Mouse (Mus musculus) ES-E14 (cell line): ENCODE data around the gene Cops3. TPM values are rescaled to one million over a fixed set of nuclear protein-coding genes. Genes with fewer than 3 reads are reported as not detected.
A peak's percentile ranks its signal among the peaks of the same experiment; 100 is the strongest.

Experiments
- DNase-seq: peaks from one replicate; pipeline ENCODE4 v3.0.0-alpha.2; 2013; ENCODE audit warnings: low read depth, low spot score
- H3K27ac ChIP-seq: 2 replicates; pipeline ENCODE4 v1.5.1; 2012; ENCODE audit warnings: low read depth, mild to moderate bottlenecking, low read length, moderate library complexity, mixed read lengths; ENCODE audit not compliant: poor library complexity, insufficient read depth, severe bottlenecking
- H3K36me3 ChIP-seq: 2 replicates; pipeline ENCODE4 v1.6.1; 2012; ENCODE audit warnings: mild to moderate bottlenecking, low read length, moderate library complexity, mixed read lengths; ENCODE audit not compliant: control insufficient read depth, poor library complexity, insufficient read depth, severe bottlenecking
- H3K4me1 ChIP-seq, 2 experiments: fragments of 150-350 bp in 1 of 2; sonication (generic) in 1 of 2; 2 replicates each; pipeline ENCODE4 v1.6.1; 2012; ENCODE audit warnings: low read length in 2 of 2, mild to moderate bottlenecking in 1 of 2, mixed read lengths in 1 of 2; ENCODE audit not compliant: control insufficient read depth in 2 of 2, insufficient read depth in 2 of 2, poor library complexity in 1 of 2
- H3K4me3 ChIP-seq, 2 experiments: fragments of 150-350 bp in 1 of 2; sonication (generic) in 1 of 2; 2 replicates each; pipeline ENCODE4 v1.5.1; 2012; ENCODE audit warnings: low read length in 2 of 2, low read depth in 1 of 2, mild to moderate bottlenecking in 1 of 2, mixed read lengths in 1 of 2; ENCODE audit not compliant: insufficient read depth in 1 of 2, poor library complexity in 1 of 2, severe bottlenecking in 1 of 2
- H3K9ac ChIP-seq: 2 replicates; pipeline ENCODE4 v1.6.1; 2012; ENCODE audit warnings: low read depth, mild to moderate bottlenecking, low read length, mixed read lengths; ENCODE audit not compliant: poor library complexity, insufficient read depth, severe bottlenecking
- H3K9me3 ChIP-seq: fragments of 150-350 bp; sonication (generic); 2 replicates; pipeline ENCODE4 v1.6.1; 2012; ENCODE audit warnings: low read depth, mild to moderate bottlenecking, low read length; ENCODE audit not compliant: control insufficient read depth, insufficient read depth
- CHD2 ChIP-seq: IDR thresholded peaks from 2 replicates; pipeline ENCODE4 v1.6.1; 2014; ENCODE audit warnings: mild to moderate bottlenecking, low read depth, low read length, inconsistent platforms
- HCFC1 ChIP-seq: IDR thresholded peaks from 2 replicates; pipeline ENCODE4 v1.6.1; 2012; ENCODE audit warnings: low read length, inconsistent platforms, borderline replicate concordance; ENCODE audit not compliant: insufficient read depth
- MAFK ChIP-seq: IDR thresholded peaks from 2 replicates; pipeline ENCODE4 v1.6.1; 2014; ENCODE audit warnings: mild to moderate bottlenecking, low read depth, low read length, inconsistent platforms; ENCODE audit not compliant: insufficient read depth
- ZC3H11A ChIP-seq: IDR thresholded peaks from 2 replicates; pipeline ENCODE4 v1.6.1; 2012; ENCODE audit warnings: low read depth, mild to moderate bottlenecking, inconsistent platforms, low read length, borderline replicate concordance
- ZNF384 ChIP-seq: IDR thresholded peaks from 2 replicates; pipeline ENCODE4 v1.6.1; 2012; ENCODE audit warnings: low read depth, low read length, inconsistent platforms
- in situ Hi-C, 2 experiments: fragments of 600-800 bp; cut with MboI; formaldehyde crosslinking; loops; one replicate each; pipeline ENCODE4 v1.15.1; 2025; ENCODE audit warnings: low sequenced_read_pairs in 2 of 2, inconsistent platforms in 1 of 2; ENCODE audit not compliant: unreplicated experiment in 2 of 2
- total RNA-seq: library from RNA; depleted of rRNA; stranded (reverse); fragments of 300-350 nt; gene quantifications from 2 replicates; pipeline ENCODE4 v1.2.3, GENCODE M21; 2012

Gene Cops3
- total RNA-seq, 1 experiment, result 133 TPM

- H3K4me1 ChIP-seq, result peaks cover 0 to 2% of the 10 kb centered on the region in 2 experiments; a peak in 1 of 4 replicates
- in situ Hi-C loops, result no loop called here
- H3K4me3 ChIP-seq, result no peak overlapping the region
- H3K9me3 ChIP-seq, result no peaks in the 10 kb centered on the region
- no peak for TF ChIP-seq ZC3H11A
- no peak for TF ChIP-seq MAFK
- no peak for TF ChIP-seq CHD2
- no peak for DNase-seq
- no peak overlapping the region for H3K27ac ChIP-seq
- H3K9ac ChIP-seq, result no peak overlapping the region
- H3K36me3 ChIP-seq, result peaks cover 7% of the 10 kb centered on the region; the same call in 1 of the 2 replicates
Observed at GRCm38 (mm10) chr11:59778874-59779223, 60.8 kb downstream of the Cops3 start.

- no peaks in the 10 kb centered on the region for H3K9me3 ChIP-seq
- no peak overlapping the region for H3K9ac ChIP-seq
- H3K4me3 ChIP-seq, result no peak overlapping the region
- H3K4me1 ChIP-seq, result peaks cover 0 to 2% of the 10 kb centered on the region in 2 experiments; a peak in 1 of 4 replicates
- in situ Hi-C loops, result no loop called here
- peaks cover 13% of the 10 kb centered on the region; the same call in 1 of the 2 replicates for H3K36me3 ChIP-seq
- peak; percentile 91 for DNase-seq
- TF ChIP-seq CHD2 (no peak), ZC3H11A (peak; percentile 49; the same call in 1 of the 2 replicates), HCFC1 (peak; percentile 46; the same call in 1 of the 2 replicates), ZNF384 (0 out of 2 replicates have a peak, but pooled peaks have one; percentile 31)
- H3K27ac ChIP-seq, result no peak overlapping the region
Observed at GRCm38 (mm10) chr11:59778181-59778873, 61.3 kb downstream of the Cops3 start.

- Histone ChIP-seq H3K27ac (no peak overlapping the region), H3K9ac (no peak overlapping the region), H3K4me1 (peaks cover 0 to 1% of the 10 kb centered on the region in 2 experiments; a peak in 1 of 4 replicates), H3K4me3 (no peak overlapping the region), H3K36me3 (peaks cover 14% of the 10 kb centered on the region; the same call in 1 of the 2 replicates), H3K9me3 (no peaks in the 10 kb centered on the region)
- TF ChIP-seq CHD2 (no peak), MAFK (no peak), ZNF384 (no peak), ZC3H11A (no peak), HCFC1 (no peak)
- in situ Hi-C loops, result no loop called here
- DNase-seq, result no peak
Observed at GRCm38 (mm10) chr11:59777259-59777658, 62.4 kb downstream of the Cops3 start.

GRCm38 (mm10) chr11:59775435-59776148 is 64.0 kb downstream of the Cops3 start:
- no peak overlapping the region for H3K27ac ChIP-seq
- no peak for TF ChIP-seq ZC3H11A
- no peak for TF ChIP-seq HCFC1
- TF ChIP-seq MAFK, result no peak
- TF ChIP-seq CHD2, result no peak
- TF ChIP-seq ZNF384, result no peak
- DNase-seq, result no peak
- no peaks in the 10 kb centered on the region for H3K4me1 ChIP-seq
- H3K4me3 ChIP-seq, result no peak overlapping the region
- H3K36me3 ChIP-seq, result peaks cover 25% of the 10 kb centered on the region
- H3K9ac ChIP-seq, result no peak overlapping the region
- no peaks in the 10 kb centered on the region for H3K9me3 ChIP-seq
- in situ Hi-C loops, result no loop called here
